Mouse (Mus musculus) forebrain, embryonic 13.5 days (tissue): ENCODE data around the gene Hspa1l. TPM values are rescaled to one million over a fixed set of nuclear protein-coding genes. Genes with fewer than 3 reads are reported as not detected.
"Not testable (repeated sequence)": the region's sequence is repeated elsewhere in the genome, so short reads cannot be mapped to it uniquely, and the experiment has no call there.

Experiments used
- ATAC-seq: fragments of 200-750 bp; cut with Nextera tagmentation; 2 replicates; pipeline ENCODE4 v1.8.0; 2017
- H3K27ac ChIP-seq: fragments of 300-500 bp; sonication (generic); 2 replicates; pipeline ENCODE4 v1.5.1; 2015; ENCODE audit warnings: inconsistent platforms, mild to moderate bottlenecking, moderate library complexity
- H3K27me3 ChIP-seq: fragments of 300-500 bp; sonication (generic); 2 replicates; pipeline ENCODE4 v1.6.1; 2015; ENCODE audit warnings: mild to moderate bottlenecking, inconsistent platforms
- H3K36me3 ChIP-seq: fragments of 300-500 bp; sonication (generic); 2 replicates; pipeline ENCODE4 v1.6.1; 2015; ENCODE audit warnings: mild to moderate bottlenecking, inconsistent platforms; ENCODE audit not compliant: poor library complexity, severe bottlenecking
- H3K4me1 ChIP-seq: fragments of 300-500 bp; sonication (generic); 2 replicates; pipeline ENCODE4 v1.6.1; 2015; ENCODE audit warnings: inconsistent platforms
- H3K4me2 ChIP-seq: fragments of 300-500 bp; sonication (generic); 2 replicates; pipeline ENCODE4 v1.6.1; 2015; ENCODE audit warnings: inconsistent platforms, mild to moderate bottlenecking, moderate library complexity
- H3K4me3 ChIP-seq: fragments of 300-500 bp; sonication (generic); 2 replicates; pipeline ENCODE4 v1.5.1; 2015; ENCODE audit warnings: mild to moderate bottlenecking, inconsistent platforms
- H3K9ac ChIP-seq: fragments of 300-500 bp; sonication (generic); 2 replicates; pipeline ENCODE4 v1.6.1; 2015; ENCODE audit warnings: mild to moderate bottlenecking, inconsistent platforms
- H3K9me3 ChIP-seq: fragments of 300-500 bp; sonication (generic); replicated peaks from 2 replicates; pipeline ENCODE4 v1.6.1; 2016; ENCODE audit warnings: inconsistent platforms
- WGBS: fragments of 180-500 bp; shearing (Covaris S2); methylation state at CpG from one replicate; pipeline ENCODE4 v1.1.7; 2015; 5-methylcytosine and 5-hydroxymethylcytosine counted together
- polyA plus RNA-seq: library from polyadenylated mRNA; unstranded; fragments of >200 nt; fragmentation: Nextera tagmentation; extraction: Ambion mirVana; gene quantifications from 2 replicates; pipeline ENCODE4 v1.2.1, GENCODE M21; 2015

Hspa1l gene
- polyA plus RNA-seq, 1 experiment from 2014 or later: 1.3 TPM

DNA sequence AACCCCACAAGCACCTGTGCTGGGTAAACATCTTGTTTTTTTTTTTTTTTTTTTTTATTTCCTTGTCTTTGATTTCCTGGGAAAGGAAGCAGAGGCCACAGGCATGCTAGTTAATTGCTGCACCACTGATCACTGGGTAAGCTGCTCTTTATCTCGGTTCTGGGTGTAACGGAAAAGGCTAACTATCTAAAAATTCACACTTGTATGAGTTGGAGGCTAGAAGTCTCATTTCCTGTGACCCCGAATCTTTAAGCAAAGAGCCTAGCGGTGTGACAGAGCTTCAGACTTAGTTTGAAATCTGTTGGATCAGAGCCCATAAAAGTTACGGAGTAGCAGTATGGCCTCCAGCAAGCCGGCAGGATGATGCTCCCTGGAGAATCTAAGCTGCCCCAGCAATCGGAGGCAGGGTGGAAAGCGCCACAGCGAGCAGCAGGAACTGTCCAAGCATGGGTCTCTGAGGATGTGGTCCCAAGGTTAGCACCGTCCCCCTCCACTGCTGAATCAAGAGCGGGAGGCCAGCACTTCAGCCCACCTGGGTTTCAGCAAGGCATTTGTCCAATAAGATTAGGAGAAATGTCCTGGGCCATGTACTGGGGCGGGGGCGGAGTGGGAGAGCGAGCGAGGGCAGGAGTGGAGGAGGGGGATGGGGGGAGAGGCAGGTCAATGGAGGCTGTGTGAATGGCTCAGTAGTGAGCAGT lies 31.0 kb upstream of the Hspa1l start:
- no peak for ATAC-seq
- peak overlapping the region; percentile 62 for H3K9ac ChIP-seq
- H3K36me3 ChIP-seq: no peaks in the 10 kb centered on the region
- peaks cover 7% of the 10 kb centered on the region for H3K4me1 ChIP-seq
- H3K4me2 ChIP-seq: peak overlapping the region; percentile 54
- no peaks in the 10 kb centered on the region for H3K9me3 ChIP-seq
- peak overlapping the region; percentile 59; the same call in 1 of the 2 replicates for H3K27ac ChIP-seq
- no peaks in the 10 kb centered on the region for H3K27me3 ChIP-seq
- peak overlapping the region; percentile 31 for H3K4me3 ChIP-seq
- WGBS: 4% methylated on average over 15 of the region's 15 CpGs

DNA sequence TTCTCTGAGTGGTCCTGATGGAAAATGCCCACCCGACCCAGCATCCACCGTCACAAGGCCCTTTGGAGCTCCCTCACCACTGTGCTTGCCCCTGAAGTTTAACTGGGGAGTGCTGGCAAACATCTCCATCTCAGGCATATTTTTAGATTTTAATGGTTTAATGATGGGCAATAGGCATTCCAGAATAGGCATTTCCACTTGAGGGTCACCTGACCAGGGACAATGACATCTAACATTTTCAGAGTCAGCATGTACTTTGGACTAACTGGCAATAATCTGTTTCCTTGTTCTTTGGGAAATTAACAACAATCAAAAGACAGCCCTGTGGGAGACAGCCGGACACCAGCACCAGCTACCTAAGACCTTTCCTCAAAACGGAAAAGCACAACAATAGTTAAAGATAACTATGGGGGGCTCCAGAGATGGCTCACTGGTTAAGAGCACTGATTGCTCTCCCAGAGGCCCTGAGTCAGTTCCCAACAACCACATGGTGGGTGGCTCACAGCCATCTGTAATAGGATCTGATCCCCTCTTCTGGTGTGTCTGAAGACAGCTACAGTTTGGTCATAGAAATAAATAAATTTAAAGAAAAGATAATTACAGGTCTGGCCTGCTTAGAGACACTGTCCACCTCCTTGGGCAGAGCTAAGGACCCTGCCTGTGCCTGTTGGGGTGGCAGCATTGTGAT lies 29.2 kb upstream of the Hspa1l start:
- H3K9ac ChIP-seq: no peak overlapping the region
- H3K27ac ChIP-seq: no peak overlapping the region
- peaks cover 7% of the 10 kb centered on the region for H3K4me1 ChIP-seq
- H3K4me2 ChIP-seq: no peak overlapping the region
- ATAC-seq: no peak
- no peaks in the 10 kb centered on the region for H3K27me3 ChIP-seq
- no peak overlapping the region for H3K4me3 ChIP-seq
- no peaks in the 10 kb centered on the region for H3K9me3 ChIP-seq
- 84% methylated on average over 4 of the region's 4 CpGs for WGBS
- no peaks in the 10 kb centered on the region for H3K36me3 ChIP-seq

- Histone ChIP-seq H3K27me3 (no peaks in the 10 kb centered on the region), H3K4me2 (no peak overlapping the region), H3K9me3 (no peaks in the 10 kb centered on the region), H3K27ac (no peak overlapping the region), H3K4me3 (no peak overlapping the region), H3K9ac (no peak overlapping the region), H3K36me3 (peaks cover 7% of the 10 kb centered on the region), H3K4me1 (peaks cover 7% of the 10 kb centered on the region)
- ATAC-seq: no peak
Observed at GRCm38 (mm10) chr17:34944362-34944761, 28.1 kb upstream of the Hspa1l start.

DNA sequence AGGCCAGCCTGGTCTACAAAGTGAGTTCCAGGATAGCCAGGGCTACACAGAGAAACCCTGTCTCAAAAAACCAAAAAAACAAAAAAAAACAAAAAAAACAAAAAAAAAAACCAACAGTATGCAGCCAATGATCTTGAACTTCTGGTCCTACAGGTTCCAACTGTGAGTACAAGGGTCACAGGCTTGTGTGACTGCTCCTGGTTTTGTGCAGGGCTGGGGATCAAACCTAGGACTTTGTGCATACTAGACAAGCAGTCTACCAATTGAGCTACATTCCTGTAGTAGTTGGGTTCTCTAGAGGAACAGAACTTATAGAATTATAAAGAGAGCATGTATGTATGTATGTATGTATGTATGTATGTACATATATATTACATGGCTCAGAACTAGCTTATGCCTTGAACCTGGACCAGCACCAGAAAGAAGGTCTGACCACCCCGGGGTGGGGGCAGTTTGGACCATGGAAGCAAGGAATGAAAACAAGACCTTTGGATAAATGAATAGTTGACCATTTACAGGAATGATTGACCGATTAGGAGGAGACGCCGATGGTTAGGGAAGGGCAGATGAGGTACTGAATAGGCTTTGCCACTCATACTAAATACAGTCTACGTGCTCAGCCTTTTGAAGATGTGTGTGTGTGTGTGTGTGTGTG lies 25.9 kb upstream of the Hspa1l start:
- H3K9ac ChIP-seq: no peak overlapping the region
- H3K9me3 ChIP-seq: no peaks in the 10 kb centered on the region
- peaks cover 27% of the 10 kb centered on the region for H3K36me3 ChIP-seq
- peaks cover 25% of the 10 kb centered on the region for H3K4me1 ChIP-seq
- no peak overlapping the region for H3K4me3 ChIP-seq
- 84% methylated on average over 5 of the region's 5 CpGs for WGBS
- no peak overlapping the region for H3K27ac ChIP-seq
- ATAC-seq: no peak
- no peaks in the 10 kb centered on the region for H3K27me3 ChIP-seq
- H3K4me2 ChIP-seq: no peak overlapping the region

DNA sequence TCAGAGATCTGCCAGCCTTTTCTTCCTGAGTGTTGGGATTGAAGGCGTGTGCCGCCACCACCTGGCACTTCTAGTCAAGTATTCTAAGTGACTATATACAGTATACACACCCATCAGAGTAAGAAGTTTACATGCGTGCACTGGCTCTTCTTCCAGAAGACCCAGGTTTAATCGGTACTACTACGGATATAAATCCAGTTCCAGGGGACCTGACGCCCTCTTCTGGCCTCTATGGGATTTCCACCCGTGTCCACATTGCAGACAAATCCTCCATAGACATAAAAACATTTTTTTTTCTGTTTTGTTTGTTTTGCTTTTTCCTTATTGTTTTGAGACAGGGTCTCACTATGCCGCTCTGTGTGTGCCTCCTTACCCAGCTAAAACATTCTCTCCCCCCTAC lies 24.9 kb upstream of the Hspa1l start:
- no peak for ATAC-seq
- H3K9ac ChIP-seq: no peak overlapping the region
- H3K27ac ChIP-seq: no peak overlapping the region; the same call in 1 of the 2 replicates
- no peak overlapping the region for H3K4me3 ChIP-seq
- no peaks in the 10 kb centered on the region for H3K27me3 ChIP-seq
- H3K9me3 ChIP-seq: no peaks in the 10 kb centered on the region
- peaks cover 27% of the 10 kb centered on the region for H3K36me3 ChIP-seq
- 26% methylated on average over 8 of the region's 8 CpGs for WGBS
- H3K4me1 ChIP-seq: peaks cover 20% of the 10 kb centered on the region
- H3K4me2 ChIP-seq: no peak overlapping the region

DNA sequence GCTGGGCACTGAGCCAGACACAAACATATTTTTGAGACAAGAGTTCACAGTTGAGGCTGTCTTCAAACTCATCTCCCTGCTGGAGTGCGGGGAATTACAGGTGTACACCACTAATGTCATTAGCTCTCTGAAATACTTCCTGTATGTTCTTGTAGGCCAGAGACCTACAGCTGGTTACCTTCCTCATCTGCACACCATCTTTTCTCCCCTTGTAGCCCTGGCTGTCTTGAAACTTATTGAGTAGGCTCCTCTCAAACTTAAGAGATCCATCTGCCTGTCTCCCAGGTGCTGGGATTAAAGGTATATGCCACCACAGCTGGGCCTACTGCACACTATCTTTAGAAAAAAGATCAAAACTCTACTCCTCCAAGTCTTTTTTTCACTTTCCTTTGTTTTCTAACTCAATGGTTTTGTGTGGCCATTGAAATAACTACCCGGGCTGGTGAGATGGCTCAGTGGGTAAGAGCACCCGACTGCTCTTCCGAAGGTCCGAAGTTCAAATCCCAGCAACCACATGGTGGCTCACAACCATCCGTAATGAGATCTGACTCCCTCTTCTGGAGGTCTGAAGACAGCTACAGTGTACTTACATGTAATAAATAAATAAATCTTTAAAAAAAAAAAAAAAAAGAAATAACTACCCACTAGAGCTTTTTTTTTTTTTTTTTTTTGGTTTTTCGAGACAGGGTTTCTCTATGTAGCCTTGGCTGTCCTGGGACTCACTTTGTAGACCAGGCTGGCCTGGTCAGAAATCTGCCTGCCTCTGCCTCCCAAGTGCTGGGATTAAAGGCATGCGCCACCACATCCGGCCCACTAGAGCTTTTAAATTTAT lies 23.6 kb upstream of the Hspa1l start:
- Histone ChIP-seq H3K36me3 (peaks cover 27% of the 10 kb centered on the region), H3K27ac (peak overlapping the region; percentile 25; the same call in 1 of the 2 replicates), H3K4me1 (peaks cover 20% of the 10 kb centered on the region)
- not testable (repeated sequence) for H3K9me3 ChIP-seq, H3K4me3 ChIP-seq, ATAC-seq, H3K9ac ChIP-seq, H3K27me3 ChIP-seq, H3K4me2 ChIP-seq
- 58% methylated on average over 9 of the region's 9 CpGs for WGBS

GRCm38 (mm10) chr17:34949553-34949969 lies 22.9 kb upstream of the Hspa1l start:
- no peak for ATAC-seq
- H3K9ac ChIP-seq: no peak overlapping the region
- 31% methylated on average over 4 of the region's 4 CpGs for WGBS

DNA sequence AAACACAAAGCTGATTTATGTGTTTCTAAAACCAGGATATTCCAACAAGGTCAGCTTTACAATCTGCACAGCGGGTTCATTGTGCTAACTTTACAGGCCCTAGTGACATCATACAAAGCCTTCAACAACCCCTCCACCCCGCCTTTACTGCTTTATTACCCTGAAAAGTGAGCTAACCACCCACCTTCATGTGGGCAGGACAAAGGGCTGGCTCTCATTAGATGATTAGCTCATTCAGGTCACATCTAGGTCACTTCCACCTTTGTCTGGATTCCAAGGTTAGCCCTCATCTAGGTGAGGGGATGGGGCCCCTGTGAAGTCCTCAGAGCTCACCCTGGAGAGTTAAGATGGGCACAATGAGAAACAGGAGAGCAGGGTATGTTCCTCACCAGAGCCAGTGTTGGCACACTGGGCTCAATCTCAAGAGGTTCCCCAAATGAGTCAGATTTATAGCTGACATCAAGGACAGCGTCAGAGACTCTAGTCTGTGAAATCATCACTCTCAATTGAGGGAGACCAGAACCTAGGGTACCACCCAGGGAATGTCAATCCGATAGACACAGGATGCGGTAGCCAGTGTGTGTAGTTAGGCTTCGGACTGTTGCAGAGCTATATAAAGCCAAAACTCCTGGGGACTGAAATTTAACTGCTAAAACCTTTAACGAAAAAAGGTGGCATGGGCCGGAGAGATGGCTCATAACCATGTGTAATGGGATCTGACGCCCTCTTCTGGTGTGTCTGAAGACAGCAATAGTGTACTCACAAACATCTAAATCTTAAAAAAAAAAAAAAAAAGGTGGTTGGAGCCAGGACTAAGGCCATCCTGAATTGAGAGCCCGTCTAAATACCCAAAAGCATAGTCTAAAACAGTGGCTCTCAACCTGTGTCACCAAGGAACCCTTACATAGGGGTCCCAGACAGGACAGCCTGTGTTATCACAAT lies 21.7 kb upstream of the Hspa1l start:
- peak overlapping the region; percentile 91 for H3K27ac ChIP-seq
- WGBS: 22% methylated on average over 10 of the region's 10 CpGs
- H3K9ac ChIP-seq: peak overlapping the region; percentile 100
- H3K9me3 ChIP-seq: no peaks in the 10 kb centered on the region
- H3K36me3 ChIP-seq: peaks cover 27% of the 10 kb centered on the region
- no peak for ATAC-seq
- peak overlapping the region; percentile 99 for H3K4me3 ChIP-seq
- peaks cover 20% of the 10 kb centered on the region for H3K4me1 ChIP-seq
- H3K4me2 ChIP-seq: peak overlapping the region; percentile 96
- peaks cover 14% of the 10 kb centered on the region for H3K27me3 ChIP-seq

More at GRCm38 (mm10) chr17:34949553-34949969, 22.9 kb upstream of the Hspa1l start:
- 0 out of 2 replicates have a peak overlapping the region, but pooled peaks have one; percentile 99 for H3K4me3 ChIP-seq
- H3K4me1 ChIP-seq: peaks cover 20% of the 10 kb centered on the region
- peaks cover 27% of the 10 kb centered on the region for H3K36me3 ChIP-seq
- H3K9me3 ChIP-seq: no peaks in the 10 kb centered on the region
- H3K4me2 ChIP-seq: peak overlapping the region; percentile 96
- H3K27me3 ChIP-seq: peaks cover 2% of the 10 kb centered on the region; the same call in 1 of the 2 replicates
- H3K27ac ChIP-seq: no peak overlapping the region

DNA sequence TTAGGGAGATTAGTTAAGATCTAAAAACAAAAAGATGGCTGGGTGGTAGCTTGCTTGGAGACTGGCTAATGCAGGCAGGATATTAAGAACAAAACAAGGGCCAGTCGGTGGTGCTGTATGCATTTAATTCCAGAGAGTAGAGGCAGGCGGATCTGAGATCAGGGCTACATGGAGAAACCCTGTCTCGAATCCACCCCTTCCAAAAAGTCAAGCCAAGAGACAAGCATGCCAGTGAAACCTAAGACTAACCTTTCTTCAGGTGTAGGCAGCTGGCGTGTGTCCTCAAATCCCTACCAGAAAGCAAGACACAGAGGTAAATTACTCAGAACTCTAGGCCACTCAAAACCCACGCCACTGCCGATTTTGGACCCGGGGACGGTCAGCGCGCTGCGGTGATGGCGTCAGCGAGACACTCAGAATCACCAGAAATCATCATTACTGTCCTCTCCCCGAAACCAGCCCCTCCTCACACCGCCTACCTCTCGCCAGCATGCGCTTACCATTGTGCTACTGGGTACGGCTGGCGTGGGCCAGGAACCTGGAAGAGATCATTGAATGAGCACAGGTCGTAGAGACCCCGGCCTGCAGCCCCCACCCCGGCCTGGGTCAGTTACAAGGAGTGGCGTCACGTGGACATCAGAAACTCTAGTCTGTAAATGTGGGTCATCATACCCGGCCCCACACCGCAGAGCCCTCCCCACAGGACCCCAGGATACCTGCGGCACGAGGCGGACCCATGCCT lies 20.7 kb upstream of the Hspa1l start:
- peak overlapping the region; percentile 96 for H3K4me2 ChIP-seq
- H3K9me3 ChIP-seq: no peaks in the 10 kb centered on the region
- peaks cover 22% of the 10 kb centered on the region for H3K27me3 ChIP-seq
- 1% methylated on average over 29 of the region's 29 CpGs for WGBS
- ATAC-seq: peak; percentile 66
- peak overlapping the region; percentile 91 for H3K27ac ChIP-seq
- H3K36me3 ChIP-seq: peaks cover 27% of the 10 kb centered on the region
- H3K4me3 ChIP-seq: peak overlapping the region; percentile 99
- peaks cover 20% of the 10 kb centered on the region for H3K4me1 ChIP-seq
- peak overlapping the region; percentile 100 for H3K9ac ChIP-seq

- H3K4me3 ChIP-seq: peak overlapping the region; percentile 99
- peaks cover 27% of the 10 kb centered on the region for H3K36me3 ChIP-seq
Observed at GRCm38 (mm10) chr17:34952378-34953040, 20.0 kb upstream of the Hspa1l start.

More at GRCm38 (mm10) chr17:34952378-34953040, 20.0 kb upstream of the Hspa1l start:
- Histone ChIP-seq H3K9ac (peak overlapping the region; percentile 100), H3K27me3 (peaks cover 24% of the 10 kb centered on the region), H3K4me2 (peak overlapping the region; percentile 96), H3K27ac (peak overlapping the region; percentile 91), H3K4me1 (peaks cover 20% of the 10 kb centered on the region), H3K9me3 (no peaks in the 10 kb centered on the region)
- peak; percentile 88 for ATAC-seq
- WGBS: under 1% methylated on average over 23 of the region's 23 CpGs
